Mouse (Mus musculus) myocyte (in vitro differentiated cells): ENCODE data around the gene Agbl1. TPM values are rescaled to one million over a fixed set of nuclear protein-coding genes. Genes with fewer than 3 reads are reported as not detected.

Experiments used
- H3K27me3 ChIP-seq: one replicate; pipeline ENCODE4 v1.6.1; 2011; ENCODE audit not compliant: control insufficient read depth, insufficient read depth, insufficient read length
- H3K36me3 ChIP-seq: one replicate; pipeline ENCODE4 v1.6.1; 2011; ENCODE audit not compliant: control insufficient read depth, insufficient read depth
- H3K4me2 ChIP-seq: one replicate; pipeline ENCODE4 v1.6.1; 2011; ENCODE audit warnings: low read depth, control low read depth
- H3K4me3 ChIP-seq: one replicate; pipeline ENCODE4 v1.5.1; 2011; ENCODE audit warnings: mild to moderate bottlenecking, control low read depth, moderate library complexity
- H3K79me2 ChIP-seq: one replicate; pipeline ENCODE4 v1.6.1; 2011; ENCODE audit not compliant: control insufficient read depth, insufficient read depth
- H3ac ChIP-seq: one replicate; pipeline ENCODE4 v1.6.1; 2011; ENCODE audit not compliant: control insufficient read depth, insufficient read length
- CEBPB ChIP-seq: IDR thresholded peaks from 2 replicates; pipeline ENCODE4 v1.6.1; 2011; ENCODE audit warnings: mild to moderate bottlenecking, moderate library complexity; ENCODE audit not compliant: poor library complexity, insufficient read depth, severe bottlenecking
- E2F4 ChIP-seq: IDR thresholded peaks from one replicate; pipeline ENCODE4 v1.6.1; 2011; ENCODE audit warnings: mild to moderate bottlenecking, control low read depth, moderate library complexity; ENCODE audit not compliant: insufficient read depth
- MAX ChIP-seq: IDR thresholded peaks from one replicate; pipeline ENCODE4 v1.6.1; 2011; ENCODE audit warnings: low read depth, mild to moderate bottlenecking, control low read depth
- MYOD1 ChIP-seq, 3 experiments: IDR thresholded peaks; one replicate each; pipeline ENCODE4 v1.6.1; 2011; ENCODE audit warnings: control low read depth in 2 of 3, low read depth in 2 of 3, mild to moderate bottlenecking in 2 of 3, moderate library complexity in 1 of 3; ENCODE audit not compliant: insufficient read length in 2 of 3, control insufficient read depth in 1 of 3
- MYOG ChIP-seq, 3 experiments: IDR thresholded peaks; one replicate each; pipeline ENCODE4 v1.6.1; 2011; ENCODE audit warnings: control low read depth in 2 of 3, low read depth in 2 of 3, mild to moderate bottlenecking in 2 of 3; ENCODE audit not compliant: insufficient read length in 2 of 3, control insufficient read depth in 1 of 3, insufficient read depth in 1 of 3
- POLR2A ChIP-seq: IDR thresholded peaks from one replicate; pipeline ENCODE4 v1.6.1; 2011; ENCODE audit warnings: low read depth, mild to moderate bottlenecking, control low read depth, moderate library complexity; ENCODE audit not compliant: insufficient read length
- POLR2AphosphoS2 ChIP-seq: IDR thresholded peaks from one replicate; pipeline ENCODE4 v1.6.1; 2011; ENCODE audit warnings: low read depth, control low read depth; ENCODE audit not compliant: insufficient read length
- REST ChIP-seq: IDR thresholded peaks from one replicate; pipeline ENCODE4 v1.6.1; 2011; ENCODE audit warnings: mild to moderate bottlenecking, control low read depth, moderate library complexity; ENCODE audit not compliant: insufficient read depth, insufficient read length
- SRF ChIP-seq: IDR thresholded peaks from one replicate; pipeline ENCODE4 v1.6.1; 2011; ENCODE audit warnings: low read depth; ENCODE audit not compliant: control insufficient read depth, insufficient read length
- TCF12 ChIP-seq: IDR thresholded peaks from one replicate; pipeline ENCODE4 v1.6.1; 2011; ENCODE audit warnings: mild to moderate bottlenecking, control low read depth; ENCODE audit not compliant: poor library complexity, insufficient read depth, severe bottlenecking
- TCF3 ChIP-seq: IDR thresholded peaks from one replicate; pipeline ENCODE4 v1.6.1; 2011; ENCODE audit warnings: low read depth, control low read depth; ENCODE audit not compliant: insufficient read length
- USF1 ChIP-seq: IDR thresholded peaks from one replicate; pipeline ENCODE4 v1.6.1; 2011; ENCODE audit warnings: low read depth, mild to moderate bottlenecking, control low read depth, moderate library complexity
- polyA plus RNA-seq: library from polyadenylated mRNA; unstranded; fragments of >200 nt; fragmentation: generic; extraction: Trizol; gene quantifications from one replicate; pipeline ENCODE4 v1.2.1, GENCODE M21; 2012; ENCODE audit warnings: missing spikeins

Agbl1 gene
- polyA plus RNA-seq, 1 experiment: not detected

GRCm38 (mm10) chr7:76788561-76789306 lies 559.0 kb downstream of the Agbl1 start:
- Histone ChIP-seq H3K36me3 (no peaks in the 10 kb centered on the region), H3K27me3 (no peaks in the 10 kb centered on the region), H3K4me3 (no peak overlapping the region), H3ac (no peak overlapping the region), H3K79me2 (no peaks in the 10 kb centered on the region), H3K4me2 (no peak overlapping the region)
- no peak for TF ChIP-seq MYOD1 (IDR thresholded peaks at IDR 0.05; ENCODE audit: control insufficient read depth in 1 of 3, insufficient read length in 2 of 3, low read depth in 2 of 3)
- TF ChIP-seq MAX: no peak
- no peak for TF ChIP-seq POLR2AphosphoS2
- TF ChIP-seq POLR2A: no peak
- no peak for TF ChIP-seq TCF3
- no peak for TF ChIP-seq REST
- TF ChIP-seq MYOG (IDR thresholded peaks at IDR 0.05; ENCODE audit: control insufficient read depth in 1 of 3, insufficient read depth in 1 of 3, insufficient read length in 2 of 3, low read depth in 2 of 3): no peak
- TF ChIP-seq SRF: no peak
- TF ChIP-seq TCF12: no peak
- TF ChIP-seq CEBPB: no peak
- TF ChIP-seq USF1: no peak
- no peak for TF ChIP-seq E2F4

- no peak overlapping the region for H3ac ChIP-seq
- no peak overlapping the region for H3K4me2 ChIP-seq
- TF ChIP-seq E2F4: no peak
- no peak for TF ChIP-seq TCF3
- TF ChIP-seq POLR2AphosphoS2: no peak
- TF ChIP-seq CEBPB: no peak
- no peak for TF ChIP-seq MYOD1 (IDR thresholded peaks at IDR 0.05; ENCODE audit: control insufficient read depth in 1 of 3, insufficient read length in 2 of 3, low read depth in 2 of 3)
- no peak for TF ChIP-seq REST
- TF ChIP-seq POLR2A: no peak
Observed at GRCm38 (mm10) chr7:76790041-76790440, 560.4 kb downstream of the Agbl1 start.

GRCm38 (mm10) chr7:76791247-76791646 lies 561.6 kb downstream of the Agbl1 start:
- TF ChIP-seq SRF (no peak), USF1 (no peak), MAX (no peak), MYOG (IDR thresholded peaks at IDR 0.05; ENCODE audit: control insufficient read depth in 1 of 3, insufficient read depth in 1 of 3, insufficient read length in 2 of 3, low read depth in 2 of 3) (no peak), POLR2AphosphoS2 (no peak), MYOD1 (IDR thresholded peaks at IDR 0.05; ENCODE audit: control insufficient read depth in 1 of 3, insufficient read length in 2 of 3, low read depth in 2 of 3) (no peak), REST (no peak), POLR2A (no peak), CEBPB (no peak), TCF12 (no peak), E2F4 (no peak), TCF3 (no peak)
- Histone ChIP-seq H3ac (no peak overlapping the region), H3K4me2 (no peak overlapping the region), H3K36me3 (no peaks in the 10 kb centered on the region), H3K27me3 (no peaks in the 10 kb centered on the region), H3K4me3 (no peak overlapping the region), H3K79me2 (no peaks in the 10 kb centered on the region)

More at GRCm38 (mm10) chr7:76790041-76790440, 560.4 kb downstream of the Agbl1 start:
- Histone ChIP-seq H3K79me2 (no peaks in the 10 kb centered on the region), H3K4me3 (no peak overlapping the region), H3K27me3 (no peaks in the 10 kb centered on the region), H3K36me3 (no peaks in the 10 kb centered on the region)

- Histone ChIP-seq H3K4me3 (no peak overlapping the region), H3K4me2 (no peak overlapping the region), H3K79me2 (no peaks in the 10 kb centered on the region), H3ac (no peak overlapping the region), H3K27me3 (no peaks in the 10 kb centered on the region), H3K36me3 (no peaks in the 10 kb centered on the region)
- TF ChIP-seq POLR2A: no peak
- TF ChIP-seq CEBPB: no peak
- TF ChIP-seq SRF: no peak
- TF ChIP-seq E2F4: no peak
- TF ChIP-seq POLR2AphosphoS2: no peak
- no peak for TF ChIP-seq USF1
- TF ChIP-seq MYOD1 (IDR thresholded peaks at IDR 0.05; ENCODE audit: control insufficient read depth in 1 of 3, insufficient read length in 2 of 3, low read depth in 2 of 3): no peak
- no peak for TF ChIP-seq MYOG (IDR thresholded peaks at IDR 0.05; ENCODE audit: control insufficient read depth in 1 of 3, insufficient read depth in 1 of 3, insufficient read length in 2 of 3, low read depth in 2 of 3)
- TF ChIP-seq REST: no peak
- TF ChIP-seq TCF3: no peak
- TF ChIP-seq MAX: no peak
Observed at GRCm38 (mm10) chr7:76810003-76810402, 580.3 kb downstream of the Agbl1 start.
